Mouse (Mus musculus) liver, embryonic 12.5 days (tissue): ENCODE data around the gene Cd82. TPM values are rescaled to one million over a fixed set of nuclear protein-coding genes. Genes with fewer than 3 reads are reported as not detected.
A peak's percentile ranks its signal among the peaks of the same experiment; 100 is the strongest.

Experiments
- ATAC-seq: fragments of 200-750 bp; cut with Nextera tagmentation; 2 replicates; pipeline ENCODE4 v1.8.0; 2017; ENCODE audit warnings: moderate number of reproducible peaks, mild to moderate bottlenecking, moderate library complexity
- H3K27ac ChIP-seq: fragments of 300-500 bp; sonication (generic); 2 replicates; pipeline ENCODE4 v1.5.1; 2016; ENCODE audit warnings: mild to moderate bottlenecking
- H3K27me3 ChIP-seq: fragments of 300-500 bp; sonication (generic); replicated peaks from 2 replicates; pipeline ENCODE4 v1.6.1; 2016; ENCODE audit warnings: mild to moderate bottlenecking, moderate library complexity
- H3K36me3 ChIP-seq: fragments of 300-500 bp; sonication (generic); 2 replicates; pipeline ENCODE4 v1.6.1; 2016; ENCODE audit warnings: mild to moderate bottlenecking, moderate library complexity
- H3K4me1 ChIP-seq: fragments of 300-500 bp; sonication (generic); 2 replicates; pipeline ENCODE4 v1.6.1; 2016
- H3K4me2 ChIP-seq: fragments of 300-500 bp; sonication (generic); 2 replicates; pipeline ENCODE4 v1.6.1; 2016; ENCODE audit warnings: mild to moderate bottlenecking, moderate library complexity
- H3K4me3 ChIP-seq: fragments of 300-500 bp; sonication (generic); 2 replicates; pipeline ENCODE4 v1.5.1; 2016; ENCODE audit warnings: mild to moderate bottlenecking, moderate library complexity
- H3K9ac ChIP-seq: fragments of 300-500 bp; sonication (generic); 2 replicates; pipeline ENCODE4 v1.6.1; 2016; ENCODE audit warnings: mild to moderate bottlenecking, moderate library complexity
- H3K9me3 ChIP-seq: fragments of 300-500 bp; sonication (generic); replicated peaks from 2 replicates; pipeline ENCODE4 v1.6.1; 2016; ENCODE audit warnings: mild to moderate bottlenecking, moderate library complexity
- WGBS: fragments of 180-500 bp; shearing (Covaris S2); methylation state at CpG from one replicate; pipeline ENCODE4 v1.1.7; 2016; ENCODE audit not compliant: insufficient replicate concordance; 5-methylcytosine and 5-hydroxymethylcytosine counted together
- polyA plus RNA-seq: library from polyadenylated mRNA; unstranded; fragments of >200 nt; fragmentation: Nextera tagmentation; extraction: Ambion mirVana; gene quantifications from 2 replicates; pipeline ENCODE4 v1.2.1, GENCODE M21; 2016

The Cd82 gene
- polyA plus RNA-seq = 46.2 and 49.4 TPM in 2 replicates

GRCm38 (mm10) chr2:93462760-93463159 lies at the start of gene Cd82:
Gene Cd82, minus strand, starts transcription at chr2:93463140.
- Histone ChIP-seq H3K27me3 (peaks cover 8% of the 10 kb centered on the region; the same call in 1 of the 2 replicates), H3K4me1 (peaks cover 90% of the 10 kb centered on the region), H3K27ac (peak within 1 kb of the TSS; percentile 95), H3K9ac (peak within 1 kb of the TSS; percentile 86), H3K4me2 (peak within 1 kb of the TSS; percentile 91), H3K36me3 (peaks cover 7% of the 10 kb centered on the region), H3K4me3 (peak within 1 kb of the TSS; percentile 75), H3K9me3 (no peaks in the 10 kb centered on the region)
- peak; percentile 88 for ATAC-seq
- WGBS = 3% methylated on average over 20 of the region's 20 CpGs

- Histone ChIP-seq H3K4me2 (no peak overlapping the region), H3K27me3 (no peaks in the 10 kb centered on the region), H3K9ac (no peak overlapping the region), H3K4me3 (no peak overlapping the region), H3K4me1 (no peaks in the 10 kb centered on the region), H3K27ac (no peak overlapping the region), H3K36me3 (no peaks in the 10 kb centered on the region), H3K9me3 (no peaks in the 10 kb centered on the region)
- 53% methylated on average over 7 of the region's 7 CpGs for WGBS
- no peak for ATAC-seq
These were observed 49.2 kb upstream of the Cd82 start for GRCm38 (mm10) chr2:93512130-93512529.

- 68% methylated on average over 1 of the region's 1 CpGs for WGBS
- no peaks in the 10 kb centered on the region for H3K9me3 ChIP-seq
- no peaks in the 10 kb centered on the region for H3K4me1 ChIP-seq
- ATAC-seq = no peak
- H3K4me3 ChIP-seq = no peak overlapping the region
- H3K27ac ChIP-seq = no peak overlapping the region
- no peak overlapping the region for H3K9ac ChIP-seq
- H3K4me2 ChIP-seq = no peak overlapping the region
- H3K27me3 ChIP-seq = no peaks in the 10 kb centered on the region
- H3K36me3 ChIP-seq = no peaks in the 10 kb centered on the region
These were observed 47.9 kb upstream of the Cd82 start for GRCm38 (mm10) chr2:93510839-93511238.

- WGBS = 67% methylated on average over 12 of the region's 12 CpGs
- Histone ChIP-seq H3K27me3 (no peaks in the 10 kb centered on the region), H3K9ac (no peak overlapping the region), H3K4me2 (no peak overlapping the region), H3K9me3 (no peaks in the 10 kb centered on the region), H3K27ac (no peak overlapping the region), H3K36me3 (no peaks in the 10 kb centered on the region), H3K4me3 (no peak overlapping the region), H3K4me1 (no peaks in the 10 kb centered on the region)
- no peak for ATAC-seq
These were observed 47.1 kb upstream of the Cd82 start for GRCm38 (mm10) chr2:93509777-93510750.

GRCm38 (mm10) chr2:93505091-93505490 lies 42.2 kb upstream of the Cd82 start:
- Histone ChIP-seq H3K4me1 (no peaks in the 10 kb centered on the region), H3K36me3 (no peaks in the 10 kb centered on the region), H3K4me3 (no peak overlapping the region), H3K4me2 (no peak overlapping the region), H3K27me3 (no peaks in the 10 kb centered on the region; the same call in none of the 2 replicates), H3K27ac (no peak overlapping the region), H3K9me3 (no peaks in the 10 kb centered on the region), H3K9ac (no peak overlapping the region)
- ATAC-seq = no peak
- 61% methylated on average over 6 of the region's 6 CpGs for WGBS

GRCm38 (mm10) chr2:93503353-93503752 lies 40.4 kb upstream of the Cd82 start:
- Histone ChIP-seq H3K4me2 (no peak overlapping the region), H3K9me3 (no peaks in the 10 kb centered on the region), H3K36me3 (no peaks in the 10 kb centered on the region), H3K27ac (no peak overlapping the region), H3K9ac (no peak overlapping the region), H3K4me1 (no peaks in the 10 kb centered on the region), H3K27me3 (no peaks in the 10 kb centered on the region; the same call in none of the 2 replicates), H3K4me3 (no peak overlapping the region)
- WGBS = 52% methylated on average over 4 of the region's 4 CpGs
- ATAC-seq = no peak

GRCm38 (mm10) chr2:93501303-93501702 lies 38.4 kb upstream of the Cd82 start:
- H3K27ac ChIP-seq = no peak overlapping the region
- WGBS = 60% methylated on average over 10 of the region's 10 CpGs

GRCm38 (mm10) chr2:93497221-93497620 lies 34.3 kb upstream of the Cd82 start:
- Histone ChIP-seq H3K36me3 (no peaks in the 10 kb centered on the region), H3K27me3 (no peaks in the 10 kb centered on the region; the same call in none of the 2 replicates), H3K4me3 (no peak overlapping the region), H3K27ac (no peak overlapping the region), H3K4me2 (no peak overlapping the region), H3K9me3 (no peaks in the 10 kb centered on the region), H3K4me1 (no peaks in the 10 kb centered on the region), H3K9ac (no peak overlapping the region)
- WGBS = 29% methylated on average over 5 of the region's 5 CpGs
- ATAC-seq = no peak

More at GRCm38 (mm10) chr2:93501303-93501702, 38.4 kb upstream of the Cd82 start:
- no peak for ATAC-seq
- Histone ChIP-seq H3K36me3 (no peaks in the 10 kb centered on the region), H3K9me3 (no peaks in the 10 kb centered on the region), H3K4me2 (no peak overlapping the region), H3K9ac (no peak overlapping the region), H3K4me3 (no peak overlapping the region), H3K27me3 (no peaks in the 10 kb centered on the region; the same call in none of the 2 replicates), H3K4me1 (no peaks in the 10 kb centered on the region)

GRCm38 (mm10) chr2:93495170-93495569 lies 32.2 kb upstream of the Cd82 start:
- Histone ChIP-seq H3K4me1 (no peaks in the 10 kb centered on the region), H3K27ac (no peak overlapping the region), H3K9me3 (no peaks in the 10 kb centered on the region), H3K27me3 (no peaks in the 10 kb centered on the region; the same call in 1 of the 2 replicates), H3K4me3 (no peak overlapping the region), H3K4me2 (no peak overlapping the region), H3K36me3 (no peaks in the 10 kb centered on the region), H3K9ac (no peak overlapping the region)
- ATAC-seq = no peak
- WGBS = 74% methylated on average over 3 of the region's 3 CpGs

- no peak overlapping the region for H3K4me3 ChIP-seq
- no peak overlapping the region for H3K9ac ChIP-seq
- no peaks in the 10 kb centered on the region for H3K36me3 ChIP-seq
- no peaks in the 10 kb centered on the region for H3K9me3 ChIP-seq
- no peak overlapping the region for H3K27ac ChIP-seq
- no peak overlapping the region for H3K4me2 ChIP-seq
- peaks cover 11% of the 10 kb centered on the region for H3K27me3 ChIP-seq
- ATAC-seq = no peak
- WGBS = 50% methylated on average over 3 of the region's 3 CpGs
- no peaks in the 10 kb centered on the region for H3K4me1 ChIP-seq
These were observed 30.6 kb upstream of the Cd82 start for GRCm38 (mm10) chr2:93493541-93493940.

GRCm38 (mm10) chr2:93490516-93490915 lies 27.6 kb upstream of the Cd82 start:
- Histone ChIP-seq H3K4me2 (no peak overlapping the region), H3K4me1 (no peaks in the 10 kb centered on the region), H3K27me3 (peaks cover 19% of the 10 kb centered on the region), H3K4me3 (no peak overlapping the region), H3K9me3 (no peaks in the 10 kb centered on the region), H3K27ac (no peak overlapping the region), H3K36me3 (no peaks in the 10 kb centered on the region), H3K9ac (no peak overlapping the region)
- WGBS = 75% methylated on average over 2 of the region's 2 CpGs
- no peak for ATAC-seq

GRCm38 (mm10) chr2:93488911-93489587 lies 26.1 kb upstream of the Cd82 start:
- H3K4me3 ChIP-seq = no peak overlapping the region
- H3K36me3 ChIP-seq = no peaks in the 10 kb centered on the region
- WGBS = 30% methylated on average over 19 of the region's 19 CpGs
- no peak overlapping the region for H3K4me2 ChIP-seq
- H3K9ac ChIP-seq = no peak overlapping the region
- no peaks in the 10 kb centered on the region for H3K4me1 ChIP-seq
- H3K27ac ChIP-seq = no peak overlapping the region
- no peak for ATAC-seq
- H3K9me3 ChIP-seq = no peaks in the 10 kb centered on the region
- peaks cover 19% of the 10 kb centered on the region for H3K27me3 ChIP-seq
